Mouse (Mus musculus): Measurements from ENCODE around the gene Ntng1. TPM values are rescaled to one million over a fixed set of nuclear protein-coding genes. Genes with fewer than 3 reads are reported as not detected.

Ntng1 gene
- total RNA-seq, 2 experiments from 2014 or later = 35.8 to 39.8 TPM

DNA sequence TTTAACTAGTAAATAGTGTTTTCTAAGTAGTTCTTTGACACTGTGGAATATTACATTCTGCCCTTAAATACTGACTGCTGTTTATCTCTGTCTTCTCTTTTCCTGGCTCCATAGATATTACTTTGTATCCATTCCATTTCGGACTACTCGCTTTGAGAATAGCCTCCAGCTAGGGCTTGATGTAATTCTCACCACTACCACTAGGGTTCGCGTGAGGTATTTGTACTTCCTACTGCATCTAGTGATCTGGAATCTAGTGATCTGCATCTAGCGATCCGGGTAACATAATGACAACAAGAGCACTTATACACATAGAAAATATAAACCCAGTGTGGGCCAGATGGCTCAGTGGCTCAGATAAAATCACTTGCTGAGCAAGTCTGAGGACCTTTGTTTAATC lies 14.2 kb downstream of the Ntng1 start:
- peak; percentile 74 for TF ChIP-seq CTCF (conservative IDR thresholded peaks at IDR 0.05)
- H3K4me3 ChIP-seq = no peak overlapping the region
- no peak overlapping the region for H3K27ac ChIP-seq
- DNase-seq (ENCODE audit: low spot score in 2 of 2) = no peak

DNA sequence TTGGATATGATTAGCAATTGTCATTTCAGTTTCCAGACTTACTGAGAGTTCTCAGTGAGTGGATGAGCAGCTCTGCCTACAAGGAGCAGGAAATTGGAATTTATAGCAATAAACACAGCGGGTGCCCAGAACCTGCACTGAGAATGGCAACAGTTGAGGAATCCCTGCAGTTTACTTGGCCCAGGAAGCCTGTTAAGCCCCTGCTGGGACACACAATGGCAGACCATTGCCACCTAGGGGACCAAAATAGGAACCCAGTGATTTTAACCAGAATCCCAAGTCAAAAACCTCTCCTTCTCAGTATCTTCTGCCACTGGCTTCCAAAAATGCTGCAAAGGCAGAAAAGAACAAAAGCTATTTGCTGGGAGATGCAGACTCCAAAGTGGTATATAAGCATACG lies 37.8 kb downstream of the Ntng1 start:
- TF ChIP-seq CTCF (conservative IDR thresholded peaks at IDR 0.05) = peak; percentile 68
- no peak for DNase-seq (ENCODE audit: low spot score in 2 of 2)
- H3K27ac ChIP-seq = no peak overlapping the region

DNA sequence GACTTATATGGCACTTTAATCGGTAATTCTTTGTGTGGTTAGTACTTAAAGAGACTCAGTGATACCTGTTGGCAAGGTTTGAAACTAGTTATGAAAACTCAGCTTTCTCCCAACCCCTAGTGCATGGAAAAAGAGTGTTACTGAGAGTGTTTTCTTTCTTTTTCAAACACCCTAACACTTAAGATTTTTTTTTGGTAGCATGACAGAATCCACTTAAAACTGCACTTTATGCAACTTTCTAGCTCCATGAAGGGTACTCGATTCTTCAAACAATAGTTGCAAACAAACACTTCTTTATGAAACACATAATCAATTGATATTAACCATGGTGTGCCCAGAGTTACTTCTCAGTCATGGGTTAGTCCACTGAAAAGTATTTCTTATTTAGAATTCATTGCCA lies 49.4 kb downstream of the Ntng1 start:
- no peak for DNase-seq (ENCODE audit: low spot score in 2 of 2)

More for the DNA sequence above, 37.8 kb downstream of the Ntng1 start:
- H3K4me3 ChIP-seq = no peak overlapping the region

DNA sequence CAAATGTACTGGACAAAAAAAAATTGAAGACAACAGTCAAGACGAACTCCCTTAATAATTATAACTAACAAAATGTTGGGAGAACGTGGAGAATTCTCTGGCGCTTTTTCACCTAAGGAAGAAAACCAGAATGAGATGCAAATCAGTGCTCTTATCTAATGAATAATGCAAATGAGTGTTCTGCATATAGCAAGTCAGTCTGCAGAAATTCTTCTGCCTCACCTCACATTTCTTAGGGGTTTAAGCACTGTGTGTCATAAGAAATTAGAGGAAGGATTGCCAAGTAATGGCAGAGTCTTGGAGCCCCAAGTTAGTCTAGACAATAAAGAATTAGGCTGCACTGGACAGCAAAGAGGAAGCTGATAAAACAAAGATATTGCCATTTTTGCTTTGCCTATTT lies 49.8 kb downstream of the Ntng1 start:
- no peak for TF ChIP-seq CTCF (conservative IDR thresholded peaks at IDR 0.05)
- no peak for DNase-seq (ENCODE audit: low spot score in 2 of 2)
- no peak overlapping the region for H3K4me3 ChIP-seq

More for the DNA sequence above, 49.4 kb downstream of the Ntng1 start:
- Histone ChIP-seq H3K4me3 (no peak overlapping the region), H3K27ac (no peak overlapping the region)
- TF ChIP-seq CTCF (conservative IDR thresholded peaks at IDR 0.05) = no peak

GRCm38 (mm10) chr3:110092521-110092920 lies 51.3 kb downstream of the Ntng1 start:
- DNase-seq (ENCODE audit: low spot score in 2 of 2) = no peak
- no peak for TF ChIP-seq CTCF (conservative IDR thresholded peaks at IDR 0.05)
- H3K27ac ChIP-seq = no peak overlapping the region
- H3K4me3 ChIP-seq = no peak overlapping the region

More for the DNA sequence above, 49.8 kb downstream of the Ntng1 start:
- no peak overlapping the region for H3K27ac ChIP-seq

DNA sequence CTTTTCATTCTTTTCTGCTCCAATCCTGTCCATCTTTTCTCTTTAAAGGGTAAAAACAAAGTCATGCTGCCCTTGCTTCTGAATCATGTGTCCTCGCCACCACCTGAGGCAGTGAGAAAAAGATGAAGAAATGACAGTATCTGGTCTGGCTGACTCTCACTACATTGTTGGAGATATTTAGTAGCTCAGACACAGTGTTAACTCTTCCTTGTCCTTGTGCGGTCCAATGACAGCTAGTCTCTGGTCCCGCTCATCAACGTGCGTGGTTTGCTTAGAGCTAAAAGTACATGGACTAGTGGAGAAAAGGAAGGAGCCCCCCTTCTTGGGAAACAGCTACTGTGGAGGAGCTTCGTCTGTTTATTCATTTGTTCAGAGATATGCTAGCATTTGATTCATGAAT lies 56.6 kb downstream of the Ntng1 start:
- no peak for DNase-seq (ENCODE audit: low spot score in 2 of 2)
- no peak overlapping the region for H3K4me3 ChIP-seq
- no peak for TF ChIP-seq CTCF (conservative IDR thresholded peaks at IDR 0.05)
- H3K27ac ChIP-seq = no peak overlapping the region

GRCm38 (mm10) chr3:110085336-110085735 lies 58.5 kb downstream of the Ntng1 start:
- Histone ChIP-seq H3K4me3 (no peak overlapping the region), H3K27ac (no peak overlapping the region)
- TF ChIP-seq CTCF (conservative IDR thresholded peaks at IDR 0.05) = no peak
- DNase-seq (ENCODE audit: low spot score in 2 of 2) = no peak

- Histone ChIP-seq H3K4me3 (no peak overlapping the region), H3K27ac (no peak overlapping the region)
- DNase-seq (ENCODE audit: low spot score in 2 of 2) = no peak
- no peak for TF ChIP-seq CTCF (conservative IDR thresholded peaks at IDR 0.05)
These were observed 79.0 kb downstream of the Ntng1 start for GRCm38 (mm10) chr3:110064709-110065256.

DNA sequence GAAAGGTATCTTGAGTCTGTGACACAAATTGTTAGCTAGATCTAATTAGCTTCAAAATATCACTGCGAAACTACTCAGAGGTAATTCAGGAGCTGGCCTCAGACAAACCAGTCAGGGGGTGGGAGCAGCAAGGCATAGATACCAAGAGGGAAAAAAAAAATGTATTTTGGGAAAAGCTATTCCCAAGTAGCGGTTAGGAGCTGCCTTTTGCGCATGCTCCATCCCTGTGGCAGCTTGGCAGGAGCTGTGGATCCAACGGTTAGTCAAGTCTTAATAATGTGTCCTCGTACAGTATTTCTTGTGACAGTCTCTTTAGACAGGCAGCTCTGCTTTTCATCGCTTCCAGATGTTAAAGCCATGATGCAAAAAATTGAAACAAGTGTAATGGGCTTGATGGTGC lies 87.9 kb downstream of the Ntng1 start:
- H3K27ac ChIP-seq = peak overlapping the region; percentile 48; the same call in 1 of the 2 replicates
- peak in 1 of 2 experiments; percentile 22 for DNase-seq (ENCODE audit: low spot score in 2 of 2)
- peak overlapping the region; percentile 23 for H3K4me3 ChIP-seq
- TF ChIP-seq CTCF (conservative IDR thresholded peaks at IDR 0.05) = no peak

- DNase-seq (ENCODE audit: low spot score in 2 of 2) = no peak
- Histone ChIP-seq H3K27ac (peak overlapping the region; percentile 48; the same call in 1 of the 2 replicates), H3K4me3 (peak overlapping the region; percentile 23)
- TF ChIP-seq CTCF (conservative IDR thresholded peaks at IDR 0.05) = no peak
These were observed 88.4 kb downstream of the Ntng1 start for GRCm38 (mm10) chr3:110055433-110055832.

GRCm38 (mm10) chr3:110054125-110054524 lies 89.7 kb downstream of the Ntng1 start:
- TF ChIP-seq CTCF (conservative IDR thresholded peaks at IDR 0.05) = no peak
- H3K4me3 ChIP-seq = no peak overlapping the region

DNA sequence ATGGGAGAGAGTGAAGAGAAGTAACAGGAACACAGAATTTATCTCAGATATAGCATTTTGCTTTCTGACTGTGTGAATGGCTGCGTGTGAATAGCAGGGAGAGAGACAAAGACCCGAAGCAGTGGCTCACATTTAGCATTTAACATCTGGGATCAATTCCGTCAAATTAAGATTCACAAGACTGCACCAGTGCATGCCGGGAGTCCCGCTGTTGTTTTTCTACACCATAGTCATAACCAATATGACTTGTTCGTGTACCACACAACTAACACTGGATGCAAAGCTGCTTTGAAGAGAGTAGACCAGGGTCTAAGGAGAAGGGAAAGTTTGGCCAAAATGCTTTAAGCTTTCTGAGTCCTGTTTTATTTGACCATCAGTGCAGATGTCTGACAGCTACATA lies 95.7 kb downstream of the Ntng1 start:
- TF ChIP-seq CTCF (conservative IDR thresholded peaks at IDR 0.05) = no peak
- no peak for DNase-seq (ENCODE audit: low spot score in 2 of 2)
- Histone ChIP-seq H3K4me3 (no peak overlapping the region), H3K27ac (no peak overlapping the region)

More at GRCm38 (mm10) chr3:110054125-110054524, 89.7 kb downstream of the Ntng1 start:
- no peak overlapping the region for H3K27ac ChIP-seq
- DNase-seq (ENCODE audit: low spot score in 2 of 2) = no peak

DNA sequence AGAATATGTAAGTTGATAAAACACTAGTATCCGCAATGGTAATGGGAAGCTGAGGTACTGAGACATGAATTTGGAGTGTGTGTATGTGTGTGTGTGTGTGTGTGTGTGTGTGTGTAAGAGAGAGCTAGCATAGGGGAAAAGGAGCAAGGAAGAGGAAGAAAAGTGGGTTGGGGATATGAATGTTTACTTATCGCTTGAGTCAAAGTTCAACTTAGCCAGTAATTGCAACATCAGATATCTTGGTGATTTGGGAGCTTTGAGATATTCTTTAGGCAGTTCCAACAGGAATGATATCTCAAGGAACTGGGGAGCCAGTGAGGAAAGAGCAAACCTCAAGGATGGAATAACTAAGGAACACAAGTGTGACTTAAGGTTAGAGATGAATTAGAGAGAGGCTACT lies 97.1 kb downstream of the Ntng1 start:
- TF ChIP-seq CTCF (conservative IDR thresholded peaks at IDR 0.05) = no peak
- H3K4me3 ChIP-seq = no peak overlapping the region
- no peak overlapping the region for H3K27ac ChIP-seq
- DNase-seq (ENCODE audit: low spot score in 2 of 2) = no peak

GRCm38 (mm10) chr3:110044209-110044608 lies 99.6 kb downstream of the Ntng1 start:
- no peak overlapping the region for H3K4me3 ChIP-seq
- TF ChIP-seq CTCF (conservative IDR thresholded peaks at IDR 0.05) = no peak
- DNase-seq (ENCODE audit: low spot score in 2 of 2) = no peak
- H3K27ac ChIP-seq = no peak overlapping the region
